Mouse (Mus musculus) kidney, adult 18-20 months (tissue): ENCODE results near the gene Evx1.
"Not testable (repeated sequence)": the region's sequence is repeated elsewhere in the genome, so short reads cannot be mapped to it uniquely, and the experiment has no call there.

Experiments
- DNase-seq: peaks from one replicate; pipeline ENCODE4 v3.0.0; 2021

Evx1 gene

DNA sequence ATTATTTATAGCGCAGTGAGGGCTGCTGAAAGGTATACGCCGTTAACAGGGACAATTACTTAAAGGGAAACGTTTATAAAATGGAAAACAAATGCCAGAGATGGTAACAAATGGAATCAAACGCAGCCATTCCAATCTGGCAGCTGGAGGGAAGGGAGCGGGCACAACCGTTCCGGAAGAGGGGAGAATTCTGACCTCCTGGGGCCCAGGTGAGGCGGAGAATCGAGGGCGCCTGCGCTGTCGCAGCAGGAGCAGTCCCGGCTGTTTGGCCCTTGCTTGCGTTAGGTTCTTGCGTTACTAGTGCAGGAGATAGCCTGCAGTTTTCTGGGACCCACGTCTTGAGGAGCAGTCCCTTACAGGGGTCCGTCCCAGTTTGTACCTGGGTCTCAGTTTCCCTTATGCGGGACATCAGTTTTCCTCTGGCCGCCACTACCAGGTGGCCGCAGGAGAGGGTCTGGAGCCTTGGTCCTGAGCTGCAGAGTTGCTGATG, 8.6 kb downstream of the Evx1 start:
- no peak for DNase-seq

GRCm38 (mm10) chr6:52322721-52323215, 9.5 kb downstream of the Evx1 start:
- no peak for DNase-seq

DNA sequence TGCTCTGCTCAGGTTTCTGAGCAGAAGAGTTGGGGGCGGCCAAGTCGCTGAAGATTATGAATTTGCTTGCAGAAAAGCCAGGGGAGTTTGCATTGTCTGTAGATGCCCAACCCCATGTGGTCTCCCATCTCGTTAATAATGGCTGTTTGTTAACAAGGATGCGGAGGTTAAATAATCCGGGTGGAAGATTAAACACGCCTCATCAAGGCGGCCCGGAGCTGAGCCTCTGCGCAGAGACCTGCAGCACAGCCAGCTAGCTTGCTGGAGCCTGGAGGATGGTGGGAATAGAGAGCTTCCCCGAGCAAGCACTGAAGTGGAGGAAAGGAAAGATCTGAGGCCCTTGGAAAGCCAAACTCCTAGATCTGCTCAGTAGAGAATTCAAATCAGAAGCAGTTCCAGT, 10.0 kb downstream of the Evx1 start:
- no peak for DNase-seq

DNA sequence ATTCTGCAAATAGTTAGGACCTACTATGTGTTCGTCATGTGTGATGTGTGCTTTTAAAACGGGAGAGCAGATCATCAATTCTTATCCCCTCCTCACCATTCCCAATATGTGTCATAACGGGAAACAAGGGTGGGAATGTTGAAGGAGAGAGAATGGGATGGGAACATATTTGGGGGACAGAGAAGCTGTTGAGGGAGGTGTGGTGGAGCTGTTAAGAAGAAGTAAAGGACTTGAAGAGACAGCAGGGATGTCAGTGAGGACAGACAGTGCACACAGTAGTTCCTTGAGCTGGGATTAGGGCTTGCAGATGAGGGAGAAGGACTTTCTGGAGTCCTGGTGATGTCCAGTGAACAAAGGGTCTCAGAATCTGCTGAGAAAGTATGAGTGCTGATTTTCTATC, 10.8 kb downstream of the Evx1 start:
- no peak for DNase-seq

- DNase-seq, result not testable (repeated sequence)
These were observed 33.5 kb downstream of the Evx1 start for GRCm38 (mm10) chr6:52346816-52347215.

- DNase-seq, result no peak
These were observed 52.7 kb downstream of the Evx1 start for GRCm38 (mm10) chr6:52366021-52366420.

- DNase-seq, result no peak
These were observed 53.2 kb downstream of the Evx1 start for GRCm38 (mm10) chr6:52366533-52366932.

DNA sequence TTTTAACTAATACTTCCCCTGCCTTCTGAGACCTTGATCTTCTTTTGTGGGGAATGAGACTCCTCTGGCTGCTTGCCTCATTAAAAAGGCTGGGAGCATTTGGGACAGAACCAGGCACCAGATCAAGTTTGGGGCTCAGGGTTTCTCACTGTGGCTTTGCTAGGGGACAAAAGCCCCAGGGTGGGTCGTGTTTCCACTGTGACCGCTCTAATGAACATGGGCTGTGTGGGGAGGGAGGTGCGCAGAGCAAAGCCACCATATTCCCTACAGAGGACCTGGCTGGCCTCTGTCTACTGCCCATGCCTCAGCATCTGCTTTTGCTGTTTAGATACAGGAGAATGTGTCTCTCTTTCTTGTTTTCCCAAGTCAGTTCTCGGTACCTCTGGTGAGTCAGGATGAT, 53.8 kb downstream of the Evx1 start:
- DNase-seq, result no peak
